Mouse (Mus musculus): ENCODE measurements around the gene Dus3l.

Gene Dus3l

GRCm38 (mm10) chr17:56754271-56755185 lies 10.0 kb upstream of the Dus3l start:
- no peak for DNase-seq (ENCODE audit: low read depth, low spot score)

GRCm38 (mm10) chr17:56756703-56757399 lies 7.7 kb upstream of the Dus3l start:
- DNase-seq (ENCODE audit: low read depth, low spot score), result no peak

GRCm38 (mm10) chr17:56757416-56758123 lies 7.0 kb upstream of the Dus3l start, which contains the start of gene Nrtn:
TSS of gene Nrtn (minus strand) at chr17:56757530.
- no peak for DNase-seq (ENCODE audit: low read depth, low spot score)

- DNase-seq (ENCODE audit: low read depth, low spot score), result no peak
Measured at GRCm38 (mm10) chr17:56758132-56758531, 6.4 kb upstream of the Dus3l start.

- no peak for DNase-seq (ENCODE audit: low read depth, low spot score)
Measured at GRCm38 (mm10) chr17:56759261-56759660, 5.3 kb upstream of the Dus3l start.

GRCm38 (mm10) chr17:56761077-56761476 lies 3.5 kb upstream of the Dus3l start:
- DNase-seq (ENCODE audit: low read depth, low spot score), result no peak

- DNase-seq (ENCODE audit: low read depth, low spot score), result no peak
Measured at GRCm38 (mm10) chr17:56761991-56762410, 2.6 kb upstream of the Dus3l start.

GRCm38 (mm10) chr17:56762769-56763731 lies 1.5 kb upstream of the Dus3l start:
- no peak for DNase-seq (ENCODE audit: low read depth, low spot score)

- DNase-seq (ENCODE audit: low read depth, low spot score), result no peak
Measured at GRCm38 (mm10) chr17:56763741-56764250, 761 bp upstream of the Dus3l start.

GRCm38 (mm10) chr17:56765431-56765830 lies 874 bp downstream of the Dus3l start:
- DNase-seq (ENCODE audit: low read depth, low spot score), result no peak

- no peak for DNase-seq (ENCODE audit: low read depth, low spot score)
Measured at GRCm38 (mm10) chr17:56766631-56767405, 2.3 kb downstream of the Dus3l start.

GRCm38 (mm10) chr17:56767531-56768135 lies 3.1 kb downstream of the Dus3l start:
- DNase-seq (ENCODE audit: low read depth, low spot score), result no peak

- DNase-seq (ENCODE audit: low read depth, low spot score), result no peak
Measured at GRCm38 (mm10) chr17:56768941-56769340, 4.4 kb downstream of the Dus3l start.

- no peak for DNase-seq (ENCODE audit: low read depth, low spot score)
Measured at GRCm38 (mm10) chr17:56769950-56770349, 5.4 kb downstream of the Dus3l start, which contains the start of gene Prr22. TSS of gene Prr22 (plus strand) at chr17:56770250.

GRCm38 (mm10) chr17:56777568-56777967 lies 13.0 kb downstream of the Dus3l start:
- DNase-seq (ENCODE audit: low read depth, low spot score), result no peak

GRCm38 (mm10) chr17:56778779-56779362 lies 14.3 kb downstream of the Dus3l start:
- DNase-seq (ENCODE audit: low read depth, low spot score), result no peak

GRCm38 (mm10) chr17:56780291-56780978 lies 15.9 kb downstream of the Dus3l start:
- no peak for DNase-seq (ENCODE audit: low read depth, low spot score)

- no peak for DNase-seq (ENCODE audit: low read depth, low spot score)
Measured at GRCm38 (mm10) chr17:56788886-56789285, 24.3 kb downstream of the Dus3l start.

All from WW6 (cell line).